Mouse (Mus musculus) frontal cortex, adult 2 months (tissue): ENCODE results near the gene Fuca1. TPM values are rescaled to one million over a fixed set of nuclear protein-coding genes. Genes with fewer than 3 reads are reported as not detected.
"Not testable (repeated sequence)": the region's sequence is repeated elsewhere in the genome, so short reads cannot be mapped to it uniquely, and the experiment has no call there.

Source experiments
- DNase-seq, 2 experiments: peaks; one replicate each; pipeline ENCODE4 v3.0.0; 2022; ENCODE audit warnings: low spot score in 1 of 2; ENCODE audit errors: extremely low spot score in 1 of 2
- polyA plus RNA-seq: library from polyadenylated mRNA; depleted of rRNA; stranded (reverse); fragments of >200 nt; gene quantifications from 2 replicates; pipeline ENCODE4 v1.2.3, GENCODE M21; 2012

The Fuca1 gene
- polyA plus RNA-seq, 1 experiment: 40.4 TPM

DNA sequence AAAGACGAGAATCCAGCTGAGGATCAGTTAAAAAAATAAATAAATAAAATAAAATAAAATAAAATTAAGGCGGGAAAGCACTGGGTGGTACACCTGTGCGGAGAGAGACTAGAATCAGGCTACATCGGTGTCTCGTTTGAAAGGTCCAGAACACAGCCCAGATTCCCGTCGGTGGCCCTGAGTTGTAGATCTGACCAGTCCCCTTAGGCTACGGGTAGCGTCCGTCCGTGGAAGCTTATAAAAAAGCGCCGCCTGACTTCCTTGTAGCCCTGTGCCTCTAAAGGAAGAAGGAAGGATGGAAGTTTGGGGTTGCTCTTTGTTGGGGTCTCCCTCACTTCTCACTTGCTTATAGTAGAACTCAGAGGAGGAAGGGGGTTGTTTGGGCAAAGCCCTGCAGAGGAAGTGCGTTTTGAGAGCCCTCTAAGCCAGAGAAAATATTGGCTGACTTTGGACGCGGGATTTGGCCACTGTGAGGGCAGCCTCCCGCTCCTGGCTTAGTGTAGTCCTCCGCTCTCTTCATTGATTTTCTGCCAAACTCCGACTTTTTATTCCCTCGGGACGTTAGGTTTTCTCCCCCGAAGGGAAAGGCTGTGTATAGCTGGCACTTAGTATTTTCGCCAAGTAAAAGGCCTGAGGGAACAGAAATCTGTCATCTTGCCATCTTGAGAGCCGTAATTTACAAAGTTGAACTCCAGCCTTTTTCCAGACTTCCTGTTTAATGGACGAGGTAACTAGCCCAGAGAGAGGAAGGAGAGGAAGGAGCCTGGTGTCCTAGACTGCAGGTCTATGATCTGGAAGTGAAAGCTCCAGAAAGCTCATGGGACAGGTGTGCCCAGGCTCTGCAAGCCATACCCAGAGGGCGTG, 954 bp downstream of the Fuca1 start:
- peak in 1 of 2 experiments; percentile 6 for DNase-seq

DNA sequence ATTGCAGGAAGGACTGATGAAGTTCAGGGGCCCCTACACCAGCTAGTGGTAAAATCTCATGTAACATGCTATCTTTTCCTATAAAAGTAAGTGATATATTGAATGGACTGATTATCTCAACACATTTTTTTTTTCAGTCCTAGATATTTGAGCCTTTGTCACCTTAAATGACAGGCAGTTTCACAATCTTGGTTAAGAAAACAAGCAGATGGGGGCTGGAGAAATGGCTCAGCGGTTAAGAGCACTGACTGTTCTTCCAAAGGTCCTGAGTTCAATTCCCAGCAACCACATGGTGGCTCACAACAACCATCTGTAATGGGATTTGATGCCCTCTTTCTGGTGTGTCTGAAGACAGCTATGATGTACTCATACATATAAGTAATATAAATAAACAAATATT, 1.7 kb downstream of the Fuca1 start:
- no peak for DNase-seq

DNA sequence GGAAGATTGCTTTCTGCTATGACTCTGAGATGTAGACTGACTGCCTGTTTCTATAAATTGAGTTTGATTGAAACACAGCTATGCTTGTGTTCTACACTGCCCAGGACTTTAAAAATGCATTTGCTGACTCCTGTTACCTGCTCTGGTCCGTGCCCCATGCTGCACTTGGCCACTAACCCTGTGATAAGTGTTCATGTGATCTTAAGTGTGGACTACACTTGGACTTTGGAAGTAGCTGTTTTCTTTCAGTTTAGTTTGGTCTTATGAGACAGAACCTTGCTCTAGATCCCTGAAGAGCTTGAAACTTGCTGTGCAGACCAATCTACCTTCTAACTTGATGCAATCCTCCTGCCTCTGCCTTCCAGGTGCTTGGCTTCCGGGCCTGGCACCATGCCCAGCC, 3.9 kb downstream of the Fuca1 start:
- no peak for DNase-seq

DNA sequence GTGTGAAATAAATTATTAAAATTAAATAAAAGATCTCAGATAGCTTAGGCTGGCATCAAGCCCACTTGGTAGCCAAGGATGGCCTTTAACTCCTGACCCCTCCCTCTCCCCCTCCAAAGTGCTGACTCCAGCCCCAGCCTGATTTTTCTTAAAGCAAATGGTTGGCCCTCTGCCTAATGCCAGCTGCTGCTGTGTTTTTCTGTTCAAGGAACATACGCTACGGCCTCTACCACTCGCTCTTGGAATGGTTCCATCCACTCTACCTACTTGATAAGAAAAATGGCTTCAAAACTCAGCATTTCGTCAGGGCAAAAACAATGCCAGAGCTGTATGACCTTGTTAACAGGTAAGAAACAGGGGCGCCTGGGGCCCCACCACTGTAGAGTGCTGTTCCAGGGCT, 4.8 kb downstream of the Fuca1 start:
- no peak for DNase-seq

DNA sequence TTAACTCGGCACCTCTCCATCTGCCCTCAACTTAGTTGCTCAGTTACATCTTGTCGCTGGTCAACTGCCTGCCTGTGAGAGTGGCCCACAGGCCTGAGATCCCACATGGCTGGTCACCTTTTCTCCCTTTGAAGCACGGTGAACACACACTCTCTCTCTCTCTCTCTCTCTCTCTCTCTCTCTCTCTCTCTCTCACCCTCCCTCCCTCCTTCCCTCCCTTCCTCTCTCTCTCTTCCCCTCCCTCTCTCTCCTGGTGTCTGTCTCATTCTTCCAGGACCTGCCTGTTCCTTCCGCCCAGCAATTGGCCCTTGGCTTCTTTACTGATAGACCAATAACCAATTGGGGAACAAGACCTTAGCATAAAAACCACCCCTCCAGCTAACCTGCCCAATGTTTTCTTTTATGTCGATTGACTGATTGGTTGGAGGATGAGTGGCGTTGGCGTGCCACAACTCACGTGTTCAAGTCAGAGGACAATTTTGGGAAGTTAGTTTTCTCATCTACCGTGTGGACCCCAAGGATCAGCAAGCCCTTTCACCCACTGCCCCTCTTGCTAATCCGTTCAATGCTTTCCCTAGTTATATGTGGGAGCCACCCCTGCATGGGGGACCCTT, 5.8 kb downstream of the Fuca1 start:
- no peak for DNase-seq

DNA sequence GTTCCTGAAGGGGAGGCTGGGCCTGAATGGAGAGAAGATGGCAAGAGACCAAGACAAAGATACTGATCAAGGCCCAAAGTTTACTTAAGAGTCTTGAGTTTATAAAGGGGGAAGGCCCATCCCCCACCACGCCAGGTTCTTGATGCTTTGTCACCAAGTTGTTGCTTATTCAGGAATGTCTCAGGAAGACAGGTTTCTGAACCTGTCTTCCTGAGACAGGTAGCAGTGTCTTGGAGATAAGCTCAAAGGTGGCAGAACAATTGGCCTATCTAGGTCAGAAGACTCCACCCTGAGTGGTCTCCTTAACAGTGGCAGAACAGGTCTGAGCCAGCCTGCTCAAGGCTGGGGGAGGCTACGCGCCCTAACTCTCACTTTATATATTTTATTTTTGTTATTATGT, 6.3 kb downstream of the Fuca1 start:
- no peak for DNase-seq

DNA sequence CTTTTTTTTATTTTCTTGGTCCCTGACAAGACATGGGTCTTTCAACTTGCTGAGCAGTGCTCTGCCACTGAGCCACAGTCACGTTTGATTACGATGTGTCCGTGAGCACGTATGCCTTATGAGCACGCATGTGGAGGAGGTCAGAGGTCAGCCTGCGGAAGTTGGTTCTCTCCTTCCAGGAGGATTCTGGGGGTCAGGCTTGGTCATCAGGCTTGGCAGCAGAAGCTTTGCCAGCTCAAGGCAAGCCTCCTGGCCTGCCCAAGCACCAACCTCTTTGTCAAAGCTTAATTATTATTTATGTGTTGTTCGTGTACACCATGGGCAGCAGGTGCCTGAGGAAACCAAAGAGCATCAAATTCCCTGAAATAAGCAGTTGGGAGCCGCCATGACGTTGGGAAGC, 7.8 kb downstream of the Fuca1 start:
- DNase-seq: no peak

DNA sequence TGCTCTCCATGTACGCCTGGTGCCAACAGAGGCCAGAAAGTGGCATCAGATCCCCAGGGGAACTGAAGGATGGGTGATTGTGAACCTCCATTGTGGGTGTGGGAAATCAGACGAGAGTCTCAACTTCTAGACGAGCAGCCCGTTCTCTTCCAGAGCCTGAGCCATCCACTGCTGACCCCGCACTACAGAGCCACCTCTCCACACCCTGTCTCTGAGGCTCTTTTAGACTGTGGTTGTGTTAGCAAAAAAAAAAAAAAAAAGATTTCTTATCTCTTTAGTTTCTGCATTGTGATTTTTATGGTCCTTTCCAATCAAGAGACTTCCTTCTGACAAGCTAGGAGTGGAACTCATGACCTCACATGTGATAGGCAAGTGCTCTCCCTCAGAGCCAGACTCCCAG, 8.9 kb downstream of the Fuca1 start:
- no peak for DNase-seq

DNA sequence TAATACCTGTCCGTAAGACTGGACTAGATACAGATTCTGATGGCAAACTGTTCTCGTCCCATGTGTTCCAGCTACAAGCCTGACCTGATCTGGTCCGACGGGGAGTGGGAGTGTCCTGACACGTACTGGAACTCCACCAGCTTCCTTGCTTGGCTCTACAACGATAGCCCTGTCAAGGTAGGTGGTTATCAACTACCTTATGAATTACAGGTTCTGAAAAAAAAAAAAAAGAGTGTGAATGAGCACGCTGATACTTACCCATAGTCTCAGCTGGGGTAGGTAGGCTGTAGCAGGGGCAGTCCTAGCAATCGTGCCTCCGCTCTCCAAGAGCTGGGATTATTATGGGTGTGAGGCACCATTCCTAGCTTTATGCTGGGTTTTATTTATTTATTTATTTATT, 9.3 kb downstream of the Fuca1 start:
- DNase-seq: no peak

DNA sequence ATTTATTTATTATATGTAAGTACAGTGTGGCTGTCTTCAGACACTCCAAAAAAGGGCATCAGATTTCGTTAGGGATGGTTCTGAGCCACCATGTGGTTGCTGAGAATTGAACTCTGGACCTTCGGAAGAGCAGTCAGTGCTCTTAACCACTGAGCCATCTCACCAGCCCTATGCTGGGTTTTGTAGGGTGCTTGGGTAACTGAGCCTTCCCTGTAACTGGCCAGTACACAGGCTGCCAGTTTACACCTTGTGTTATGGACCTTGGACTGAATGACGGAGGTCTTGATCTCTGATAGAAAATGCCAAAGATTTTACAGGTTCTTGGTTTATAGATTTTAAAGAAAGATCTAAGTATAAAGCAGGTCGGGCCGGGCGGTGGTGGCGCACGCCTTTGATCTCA, 9.7 kb downstream of the Fuca1 start:
- no peak for DNase-seq

DNA sequence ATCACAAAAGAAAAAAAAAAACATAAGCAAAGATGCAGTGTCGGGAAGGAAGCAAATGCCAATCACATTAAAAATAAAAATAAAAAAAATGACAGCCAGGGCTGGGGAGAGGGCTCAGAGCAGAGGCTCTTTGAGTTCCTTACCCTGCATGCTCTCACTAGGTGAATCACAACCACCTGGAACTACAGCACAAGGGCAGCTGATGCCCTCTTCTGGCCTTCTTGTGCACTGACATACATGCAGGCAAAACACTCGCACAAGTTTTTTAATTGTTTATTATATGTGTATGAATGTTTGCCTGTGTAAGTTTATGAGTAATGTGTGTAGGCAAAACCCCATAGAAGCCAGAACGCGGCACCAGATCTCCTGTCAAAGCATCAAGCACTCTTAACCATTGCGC, 11.3 kb downstream of the Fuca1 start:
- DNase-seq: no peak

DNA sequence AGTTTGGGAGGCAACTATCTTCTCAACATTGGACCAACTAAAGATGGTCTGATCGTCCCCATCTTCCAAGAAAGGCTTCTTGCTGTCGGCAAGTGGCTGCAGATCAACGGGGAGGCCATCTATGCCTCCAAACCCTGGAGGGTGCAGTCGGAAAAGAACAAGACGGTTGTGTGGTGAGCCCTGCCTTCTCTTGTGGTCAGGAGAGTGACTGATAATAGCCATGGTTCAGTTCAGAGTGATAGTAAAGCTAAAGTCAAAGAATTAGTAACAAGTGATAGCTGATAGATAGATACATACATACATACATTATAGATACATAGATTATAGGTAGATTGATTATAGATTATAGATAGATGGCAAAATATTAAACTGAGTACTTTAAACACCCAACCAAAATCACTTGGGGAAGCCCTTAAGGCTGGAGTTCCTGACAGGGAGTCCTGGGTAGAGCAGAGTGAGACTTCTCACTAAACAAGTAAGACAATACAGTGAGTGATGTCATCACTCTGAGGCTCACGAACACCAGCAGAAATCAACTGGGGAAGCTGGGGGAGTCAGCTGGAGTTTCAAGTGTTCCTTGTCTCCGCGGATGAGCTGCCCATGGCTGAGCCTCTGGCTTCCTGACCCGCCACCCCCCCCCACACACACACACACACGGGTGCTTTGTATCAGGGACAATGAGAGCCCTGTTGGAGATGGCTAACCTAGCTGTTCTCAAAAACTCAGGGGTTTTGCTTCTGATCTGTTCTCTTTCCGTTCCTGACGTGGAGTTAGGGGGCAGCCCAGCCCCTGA, 14.4 kb downstream of the Fuca1 start:
- DNase-seq: no peak

DNA sequence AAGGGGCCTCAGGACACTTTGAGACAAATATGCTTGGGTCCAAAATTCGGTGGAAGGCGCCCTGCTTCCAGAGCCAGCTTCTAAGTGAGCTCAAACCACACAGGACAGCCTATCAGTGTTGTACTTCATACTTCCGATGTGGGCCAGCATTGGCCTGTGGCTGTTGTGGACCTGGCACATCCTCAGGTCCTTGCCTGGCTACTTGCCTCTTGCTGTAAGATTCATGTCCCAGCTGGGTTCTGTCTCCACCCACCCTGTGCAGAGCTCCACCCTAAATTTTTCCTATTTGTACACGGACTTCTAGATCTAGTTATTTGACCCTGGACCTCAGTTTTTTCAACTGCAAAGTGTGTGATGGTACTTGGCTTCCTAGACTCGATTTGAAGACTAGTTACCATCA, 15.0 kb downstream of the Fuca1 start:
- no peak for DNase-seq

DNA sequence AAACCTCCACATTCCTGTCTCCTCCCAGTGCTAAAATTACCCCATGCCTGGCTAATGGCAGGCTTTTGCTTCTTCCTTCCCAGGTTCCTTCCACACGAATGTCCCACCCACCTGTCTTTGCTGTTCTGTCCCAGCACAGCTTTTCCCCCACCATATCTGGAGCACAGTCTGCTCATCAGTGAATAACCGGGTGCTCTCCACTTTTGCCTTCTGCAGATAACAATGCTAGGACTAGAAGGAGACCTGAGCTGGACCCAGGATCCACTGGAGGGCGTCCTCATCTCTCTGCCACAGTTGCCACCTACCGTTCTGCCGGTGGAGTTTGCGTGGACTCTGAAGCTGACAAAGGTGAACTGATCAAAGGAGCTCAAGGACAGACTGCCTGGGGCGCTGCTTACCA, 18.3 kb downstream of the Fuca1 start:
- DNase-seq: no peak

DNA sequence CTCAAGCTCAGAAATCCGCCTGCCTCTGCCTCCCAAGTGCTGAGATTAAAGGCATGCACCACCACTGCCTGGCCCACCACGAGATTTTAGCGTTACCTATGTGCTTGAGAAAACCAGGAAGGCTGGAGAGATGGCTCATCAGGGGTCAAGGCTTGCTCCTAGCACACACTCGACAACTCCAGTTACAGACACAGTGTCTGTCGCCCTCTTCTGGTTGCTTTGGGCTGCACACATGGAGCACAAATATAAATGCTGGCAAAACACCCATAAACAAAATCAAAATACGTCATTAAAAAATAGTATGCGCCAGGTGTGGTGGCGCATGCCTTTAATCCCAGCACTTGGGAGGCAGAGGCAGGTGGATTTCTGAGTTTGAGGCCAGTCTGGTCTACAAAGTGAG, 20.5 kb downstream of the Fuca1 start:
- DNase-seq: not testable (repeated sequence)

DNA sequence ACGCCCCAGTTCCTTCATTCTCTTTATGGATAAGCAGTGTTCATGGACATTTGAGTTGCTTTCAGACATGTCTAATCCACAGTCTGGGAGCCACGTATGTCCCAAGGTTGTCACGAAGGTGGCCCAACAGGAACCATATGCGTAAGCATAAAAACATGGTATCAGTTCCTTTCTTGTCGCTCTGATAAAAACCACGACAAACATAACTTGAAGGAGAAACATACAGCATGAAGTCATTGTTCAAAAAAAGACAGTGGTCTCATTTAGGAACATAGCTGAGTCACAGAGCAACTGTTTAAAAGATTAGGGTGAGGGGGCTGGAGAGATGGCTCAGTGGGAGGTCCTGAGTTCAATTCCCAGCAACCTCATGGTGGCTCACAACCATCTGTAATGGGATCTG, 21.7 kb downstream of the Fuca1 start:
- no peak for DNase-seq

DNA sequence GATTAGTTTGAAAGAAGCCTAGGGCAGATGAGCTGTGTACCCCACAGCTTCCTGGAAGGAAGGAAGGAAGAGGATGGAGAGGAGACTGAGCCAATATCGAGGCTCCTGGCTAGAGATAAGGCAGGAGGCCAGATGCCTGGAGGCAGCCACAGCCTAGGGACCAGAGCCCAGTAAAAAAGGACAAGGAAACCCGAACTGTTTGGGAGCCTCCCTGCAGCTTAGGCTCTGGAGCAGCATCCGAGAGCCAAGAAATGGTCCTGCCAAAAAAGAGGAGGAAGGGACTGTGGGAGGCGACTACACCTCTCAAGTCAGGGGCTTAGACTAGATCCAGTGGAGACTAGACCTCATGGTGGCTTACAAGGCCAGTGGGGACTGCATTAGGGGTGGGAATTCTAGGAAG, 22.9 kb downstream of the Fuca1 start:
- DNase-seq: no peak

DNA sequence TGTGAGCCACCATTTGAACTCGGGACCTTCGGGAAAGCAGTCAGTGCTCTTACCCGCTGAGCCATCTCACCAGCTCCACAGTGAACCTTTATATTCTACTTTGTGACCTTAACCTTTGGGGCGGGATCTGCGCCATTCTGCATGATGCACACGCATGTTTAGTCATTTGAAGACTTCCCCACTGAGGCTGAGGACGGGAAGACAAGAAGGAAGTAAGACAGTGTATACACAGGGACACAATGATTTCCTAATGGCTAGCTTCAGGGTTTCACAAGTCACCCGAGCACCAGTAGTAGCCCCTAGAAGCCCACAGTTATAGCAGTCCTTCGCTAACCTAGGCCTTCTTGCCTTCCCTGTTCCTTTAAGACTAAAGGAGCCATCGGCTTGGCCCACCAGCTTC, 25.2 kb downstream of the Fuca1 start:
- DNase-seq: no peak

DNA sequence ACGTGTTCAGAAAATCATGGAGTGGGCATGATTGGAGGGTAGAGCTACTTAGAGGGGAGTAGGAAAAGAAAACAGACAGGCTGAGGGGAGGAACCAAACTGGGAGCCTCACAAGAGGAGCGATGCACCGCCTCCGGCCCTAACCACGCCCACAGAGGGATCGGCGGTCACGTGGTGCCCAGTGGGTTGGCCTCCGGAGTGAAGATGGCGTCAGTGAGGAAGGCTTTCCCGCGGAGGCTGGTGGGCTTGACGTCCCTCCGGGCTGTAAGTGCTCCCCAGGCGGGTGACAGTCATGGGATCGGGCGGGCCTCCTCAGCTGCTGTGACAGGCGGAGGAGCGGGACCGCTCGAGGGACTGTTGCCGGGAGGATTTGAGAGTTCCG, 25.7 kb downstream of the Fuca1 start, which contains the start of gene Hmgcl:
Gene Hmgcl (plus strand): TSS at position 171 of the 381 bp plus-strand sequence.
- DNase-seq: peak; percentile 89 to 96

DNA sequence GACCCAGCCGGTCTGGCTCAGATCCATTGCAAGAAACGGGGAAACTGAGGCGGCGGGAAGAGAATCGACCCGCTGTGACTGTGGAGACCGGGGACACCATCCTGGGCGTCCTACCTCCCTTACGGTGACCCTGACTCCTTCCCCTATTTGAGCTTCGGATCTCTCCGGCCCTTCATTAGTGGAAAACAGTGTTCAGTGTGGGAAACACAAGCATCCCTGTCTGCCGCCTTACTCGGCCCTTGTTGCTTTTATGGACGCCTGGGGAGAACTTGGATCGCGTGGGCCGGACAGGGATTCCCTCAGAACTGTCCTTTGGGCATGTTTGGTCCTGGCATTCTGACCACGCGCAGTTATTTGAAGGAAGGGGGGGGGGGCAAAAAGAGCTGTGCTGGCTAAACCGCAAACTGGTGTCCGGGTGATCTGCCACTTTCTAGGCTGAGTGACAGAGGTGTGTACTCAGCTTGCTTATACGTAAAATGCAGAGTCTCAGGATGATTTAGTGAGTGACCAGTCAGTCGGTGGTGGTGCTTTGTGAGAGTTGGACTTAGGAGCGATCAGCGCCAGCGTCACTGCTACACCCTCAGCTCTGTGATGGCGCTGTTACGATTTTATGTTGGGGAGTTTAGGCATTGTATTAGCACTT, 26.2 kb downstream of the Fuca1 start:
- no peak for DNase-seq

DNA sequence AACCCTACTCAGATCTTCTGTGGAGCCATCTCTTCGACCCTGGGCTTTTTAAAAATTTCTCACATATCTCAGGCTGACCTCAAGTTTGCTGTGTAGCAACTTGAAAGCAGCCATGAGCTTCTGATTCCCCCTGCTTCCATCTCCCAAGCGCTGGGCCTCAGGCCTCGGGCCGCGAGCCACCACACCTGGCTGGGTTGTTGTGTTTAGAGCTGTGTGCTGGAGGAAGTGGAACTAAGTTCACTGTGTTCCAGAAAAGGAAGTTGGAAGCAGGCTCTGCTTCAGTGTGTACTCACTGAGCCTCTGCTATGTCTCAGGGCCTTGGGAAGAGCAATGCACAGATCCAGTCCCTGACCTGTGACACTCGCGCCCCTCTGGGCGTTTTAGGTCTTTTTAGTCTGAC, 27.6 kb downstream of the Fuca1 start:
- DNase-seq: no peak
